Mouse (Mus musculus) MEL (cell line): ENCODE measurements around the gene Nip7. TPM values are rescaled to one million over a fixed set of nuclear protein-coding genes. Genes with fewer than 3 reads are reported as not detected.

Experiments
- DNase-seq: peaks from one replicate; pipeline ENCODE4 v3.0.0; 2011; ENCODE audit warnings: low read depth, low spot score
- H3K27ac ChIP-seq: 2 replicates; pipeline ENCODE4 v1.5.1; 2012; ENCODE audit warnings: low read depth, mild to moderate bottlenecking, control low read depth, low read length, moderate library complexity; ENCODE audit not compliant: control insufficient read depth
- H3K27me3 ChIP-seq, 2 experiments: fragments of 150-350 bp in 1 of 2; sonication (generic) in 1 of 2; 2 replicates each; pipeline ENCODE4 v1.6.1; 2012; ENCODE audit warnings: low read length in 2 of 2, mild to moderate bottlenecking in 2 of 2, improper control_type of control experiment in 1 of 2, moderate library complexity in 1 of 2; ENCODE audit not compliant: insufficient read depth in 2 of 2, control insufficient read depth in 1 of 2
- H3K36me3 ChIP-seq, 2 experiments: 2 replicates each; pipeline ENCODE4 v1.6.1; 2012 to 2014; ENCODE audit warnings: low read length in 2 of 2, improper control_type of control experiment in 1 of 2, inconsistent platforms in 1 of 2, mild to moderate bottlenecking in 1 of 2; ENCODE audit not compliant: insufficient read depth in 2 of 2, control insufficient read depth in 1 of 2
- H3K4me1 ChIP-seq, 2 experiments: fragments of 150-350 bp in 1 of 2; sonication (generic) in 1 of 2; 2 replicates each; pipeline ENCODE4 v1.6.1; 2012; ENCODE audit warnings: low read length in 2 of 2, improper control_type of control experiment in 1 of 2, mild to moderate bottlenecking in 1 of 2; ENCODE audit not compliant: insufficient read depth in 2 of 2, control insufficient read depth in 1 of 2
- H3K4me3 ChIP-seq, 2 experiments: fragments of 150-350 bp in 1 of 2; sonication (generic) in 1 of 2; 2 replicates each; pipeline ENCODE4 v1.5.1; 2012; ENCODE audit warnings: low read depth in 2 of 2, low read length in 2 of 2, mild to moderate bottlenecking in 2 of 2, moderate library complexity in 2 of 2, control low read depth in 1 of 2, improper control_type of control experiment in 1 of 2; ENCODE audit not compliant: control insufficient read depth in 1 of 2, insufficient read depth in 1 of 2
- H3K79me2 ChIP-seq: 2 replicates; pipeline ENCODE4 v1.6.1; 2012; ENCODE audit warnings: mild to moderate bottlenecking, low read length, moderate library complexity; ENCODE audit not compliant: control insufficient read depth, poor library complexity, insufficient read depth
- H3K9ac ChIP-seq: 2 replicates; pipeline ENCODE4 v1.6.1; 2012; ENCODE audit warnings: low read depth, mild to moderate bottlenecking, control low read depth, low read length, moderate library complexity; ENCODE audit not compliant: control insufficient read depth, poor library complexity, severe bottlenecking
- H3K9me3 ChIP-seq: fragments of 150-350 bp; sonication (generic); replicated peaks from 2 replicates; pipeline ENCODE4 v1.6.1; 2012; ENCODE audit warnings: mild to moderate bottlenecking, low read length, improper control_type of control experiment, moderate library complexity; ENCODE audit not compliant: insufficient read depth
- ELF1 ChIP-seq: IDR thresholded peaks from 2 replicates; pipeline ENCODE4 v1.6.1; 2014; ENCODE audit warnings: low read depth, mild to moderate bottlenecking, inconsistent platforms, low read length, improper control_type of control experiment, moderate library complexity
- GATA1 ChIP-seq: IDR thresholded peaks from 2 replicates; pipeline ENCODE4 v1.6.1; 2011; ENCODE audit warnings: low read depth, low read length, improper control_type of control experiment
- HCFC1 ChIP-seq: IDR thresholded peaks from 2 replicates; pipeline ENCODE4 v1.6.1; 2012; ENCODE audit warnings: low read depth, mild to moderate bottlenecking, inconsistent platforms, low read length, improper control_type of control experiment, moderate library complexity
- MEF2A ChIP-seq: IDR thresholded peaks from 2 replicates; pipeline ENCODE4 v1.6.1; 2014; ENCODE audit warnings: low read depth, mild to moderate bottlenecking, inconsistent platforms, low read length, improper control_type of control experiment; ENCODE audit not compliant: poor library complexity, insufficient replicate concordance, severe bottlenecking; ENCODE audit errors: extremely low read depth
- MXI1 ChIP-seq: IDR thresholded peaks from 2 replicates; pipeline ENCODE4 v1.6.1; 2011; ENCODE audit warnings: mild to moderate bottlenecking, low read depth, low read length, improper control_type of control experiment
- MYB ChIP-seq: IDR thresholded peaks from 2 replicates; pipeline ENCODE4 v1.6.1; 2011; ENCODE audit warnings: mild to moderate bottlenecking, low read depth, low read length, improper control_type of control experiment
- MYC ChIP-seq: IDR thresholded peaks from 2 replicates; pipeline ENCODE4 v1.6.1; 2011; ENCODE audit warnings: low read depth, mild to moderate bottlenecking, low read length, improper control_type of control experiment, moderate library complexity
- NRF1 ChIP-seq: IDR thresholded peaks from 2 replicates; pipeline ENCODE4 v1.6.1; 2014; ENCODE audit warnings: low read depth, mild to moderate bottlenecking, inconsistent platforms, low read length, improper control_type of control experiment, moderate library complexity; ENCODE audit not compliant: poor library complexity, insufficient read depth, severe bottlenecking
- POLR2AphosphoS2 ChIP-seq: IDR thresholded peaks from 2 replicates; pipeline ENCODE4 v1.6.1; 2011; ENCODE audit warnings: low read length, improper control_type of control experiment
- POLR2AphosphoS5 ChIP-seq: IDR thresholded peaks from 2 replicates; pipeline ENCODE4 v1.6.1; 2012; ENCODE audit warnings: low read depth, borderline replicate concordance, mild to moderate bottlenecking, inconsistent platforms, low read length, moderate library complexity, mixed read lengths
- RAD21 ChIP-seq: IDR thresholded peaks from 2 replicates; pipeline ENCODE4 v1.6.1; 2011; ENCODE audit warnings: mild to moderate bottlenecking, low read depth, low read length, improper control_type of control experiment
- TAL1 ChIP-seq: IDR thresholded peaks from 2 replicates; pipeline ENCODE4 v1.6.1; 2012; ENCODE audit warnings: mild to moderate bottlenecking, inconsistent platforms, low read length, moderate library complexity, mixed read lengths
- TBP ChIP-seq: IDR thresholded peaks from 2 replicates; pipeline ENCODE4 v1.8.0; 2011; ENCODE audit warnings: low read depth, low read length, improper control_type of control experiment
- USF2 ChIP-seq, 2 experiments: IDR thresholded peaks; 2 replicates each; pipeline ENCODE4 v1.6.1; 2011 to 2012; ENCODE audit warnings: improper control_type of control experiment in 2 of 2, low read length in 2 of 2, borderline replicate concordance in 1 of 2, inconsistent platforms in 1 of 2, low read depth in 1 of 2, mild to moderate bottlenecking in 1 of 2; ENCODE audit not compliant: insufficient read depth in 1 of 2
- ZKSCAN1 ChIP-seq: IDR thresholded peaks from 2 replicates; pipeline ENCODE4 v1.6.1; 2012; ENCODE audit warnings: low read depth, mild to moderate bottlenecking, inconsistent platforms, low read length, improper control_type of control experiment, moderate library complexity
- ZNF384 ChIP-seq: IDR thresholded peaks from 2 replicates; pipeline ENCODE4 v1.6.1; 2012; ENCODE audit warnings: low read depth, mild to moderate bottlenecking, inconsistent platforms, low read length, improper control_type of control experiment
- polyA plus RNA-seq, 2 experiments: library from polyadenylated mRNA; stranded (reverse) in 1 of 2; unstranded in 1 of 2; fragments of >175 nt in 1 of 2; fragments of >200 nt in 1 of 2; gene quantifications; 2 replicates each; pipeline versions ENCODE4 v1.2.1 to v1.2.4; 2012; ENCODE audit warnings: low replicate concordance in 2 of 2, low read depth in 1 of 2; ENCODE audit not compliant: insufficient read length in 2 of 2, insufficient read depth in 1 of 2, missing spikeins in 1 of 2
- total RNA-seq: library from RNA; depleted of rRNA; stranded (reverse); fragments of 300-350 nt; gene quantifications from 2 replicates; pipeline ENCODE4 v1.2.3, GENCODE M21; 2012

Gene Nip7
- total and polyA plus RNA-seq, 3 experiments = 189 to 336 (median 278) TPM

DNA sequence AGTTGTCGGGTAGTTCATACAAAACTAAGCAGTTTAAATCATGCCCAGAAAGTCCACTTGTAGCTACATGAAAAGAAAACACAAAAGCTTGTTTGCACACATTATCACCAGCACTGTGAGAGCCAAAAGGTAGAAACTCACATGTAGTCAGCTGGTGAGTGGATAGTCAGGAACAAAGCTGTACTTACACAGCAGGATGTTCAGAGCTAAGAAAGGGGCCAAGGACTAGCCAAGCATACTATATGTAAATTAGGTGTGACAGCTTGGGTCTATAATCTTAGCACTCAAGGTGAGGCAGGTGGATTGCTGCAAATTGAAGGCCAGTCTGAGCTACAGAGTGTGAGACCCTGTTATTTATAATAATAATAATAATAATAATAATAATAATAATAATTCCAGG lies 5.9 kb downstream of the Nip7 start:
- peaks cover 3 to 15% of the 10 kb centered on the region in 2 experiments; a peak in 3 of 4 replicates for H3K36me3 ChIP-seq
- no peak for DNase-seq
- TF ChIP-seq RAD21 (no peak), ZKSCAN1 (no peak), ELF1 (no peak), USF2 (IDR thresholded peaks at IDR 0.05; ENCODE audit: borderline replicate concordance in 1 of 2, insufficient read depth in 1 of 2, low read depth in 1 of 2, low read length in 2 of 2) (no peak), NRF1 (no peak), ZNF384 (no peak), MYB (no peak), HCFC1 (no peak)
- H3K79me2 ChIP-seq = peaks cover 11% of the 10 kb centered on the region
- no peak overlapping the region for H3K9ac ChIP-seq
- no peak overlapping the region for H3K27ac ChIP-seq
- H3K9me3 ChIP-seq = no peaks in the 10 kb centered on the region
- no peak overlapping the region for H3K4me3 ChIP-seq
- no peaks in the 10 kb centered on the region for H3K27me3 ChIP-seq
- H3K4me1 ChIP-seq = peaks cover 0 to 10% of the 10 kb centered on the region in 2 experiments; a peak in 2 of 4 replicates

DNA sequence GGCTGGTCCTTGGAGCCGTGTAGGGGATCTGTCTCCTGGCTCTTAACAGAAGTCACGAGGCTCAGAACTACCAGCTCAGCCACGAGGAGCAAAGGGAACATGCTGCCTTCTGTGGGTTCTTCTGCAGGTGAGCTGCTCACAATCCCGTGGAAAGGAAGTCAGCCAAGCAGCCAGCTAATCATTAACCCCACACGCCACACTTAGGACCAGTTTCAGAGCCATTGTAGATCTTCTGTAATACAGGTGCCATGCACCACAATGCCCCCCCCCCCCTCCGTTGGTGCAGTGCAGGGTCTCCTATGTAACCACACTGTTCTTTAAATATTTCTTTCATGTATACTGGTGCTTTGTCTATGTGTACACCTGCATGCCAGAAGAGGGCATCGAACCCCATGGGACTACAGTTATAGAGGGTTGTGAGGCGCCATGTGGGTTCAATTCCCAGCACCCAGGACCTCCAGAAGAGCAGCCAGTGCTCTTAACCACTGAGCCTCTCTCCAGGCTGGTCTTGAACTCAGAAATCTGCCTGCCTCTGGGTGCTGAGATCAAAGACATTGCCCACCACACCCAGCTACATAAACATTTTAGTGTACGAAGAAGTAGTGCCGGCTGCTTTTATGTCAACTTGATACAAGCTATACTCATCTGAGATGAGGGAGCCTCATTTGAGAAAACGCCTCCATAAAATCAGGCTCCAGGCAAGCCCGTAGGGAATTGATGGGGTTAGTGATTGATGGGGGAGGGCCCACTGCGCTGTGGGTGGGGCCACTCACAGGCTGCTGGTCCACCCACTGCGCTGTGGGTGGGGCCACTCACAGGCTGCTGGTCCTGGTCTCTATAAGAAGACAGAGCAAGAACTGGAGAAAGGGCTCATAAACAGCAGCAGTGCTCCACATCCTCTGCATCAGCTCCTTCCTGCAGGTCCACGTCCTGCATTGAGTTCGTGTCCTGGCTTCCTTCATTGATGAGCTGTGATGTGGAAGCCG lies 9.1 kb downstream of the Nip7 start, which contains the start of gene Tmed6:
Gene Tmed6, minus strand, starts transcription at position 134 of the 986 bp plus-strand sequence.
- Histone ChIP-seq H3K4me3 (no peak within 1 kb of the TSS), H3K27ac (no peak within 1 kb of the TSS), H3K4me1 (no peaks in the 10 kb centered on the region), H3K36me3 (no peaks in the 10 kb centered on the region), H3K27me3 (no peaks in the 10 kb centered on the region), H3K9ac (no peak within 1 kb of the TSS), H3K79me2 (no peaks in the 10 kb centered on the region), H3K9me3 (no peaks in the 10 kb centered on the region)
- TF ChIP-seq MYC (no peak), MEF2A (no peak), GATA1 (no peak), HCFC1 (no peak), POLR2AphosphoS5 (no peak), TBP (no peak), MXI1 (no peak), TAL1 (no peak), POLR2AphosphoS2 (no peak)
- peak; percentile 86 for DNase-seq
